Mouse (Mus musculus) lung, postnatal 0 days (tissue): ENCODE data around the gene Slc26a1. TPM values are rescaled to one million over a fixed set of nuclear protein-coding genes. Genes with fewer than 3 reads are reported as not detected.

Experiments
- ATAC-seq: fragments of 200-750 bp; cut with Nextera tagmentation; 2 replicates; pipeline ENCODE4 v1.8.0; 2017; ENCODE audit warnings: moderate library complexity
- DNase-seq: peaks from one replicate; pipeline ENCODE4 v3.0.0-alpha.2; 2016; ENCODE audit warnings: low spot score
- H3K27ac ChIP-seq: fragments of 300-500 bp; sonication (generic); 2 replicates; pipeline ENCODE4 v1.5.1; 2014; ENCODE audit warnings: antibody characterized with exemption, mild to moderate bottlenecking, low read length, mixed read lengths
- H3K27me3 ChIP-seq: fragments of 300-500 bp; sonication (generic); replicated peaks from 2 replicates; pipeline ENCODE4 v1.6.1; 2014; ENCODE audit warnings: low read length, mixed read lengths; ENCODE audit not compliant: insufficient read depth
- H3K36me3 ChIP-seq: fragments of 300-500 bp; sonication (generic); 2 replicates; pipeline ENCODE4 v1.6.1; 2014; ENCODE audit warnings: low read length, mixed read lengths; ENCODE audit not compliant: insufficient read depth
- H3K4me1 ChIP-seq: fragments of 300-500 bp; sonication (generic); 2 replicates; pipeline ENCODE4 v1.6.1; 2014; ENCODE audit warnings: antibody characterized with exemption, low read depth, low read length, mixed read lengths; ENCODE audit not compliant: insufficient read depth
- H3K4me2 ChIP-seq: fragments of 300-500 bp; sonication (generic); replicated peaks from 2 replicates; pipeline ENCODE4 v1.6.1; 2014; ENCODE audit warnings: low read depth, mild to moderate bottlenecking, low read length, moderate library complexity, mixed read lengths
- H3K4me3 ChIP-seq: fragments of 300-500 bp; sonication (generic); 2 replicates; pipeline ENCODE4 v1.5.1; 2014; ENCODE audit warnings: low read depth, low read length
- H3K9ac ChIP-seq: fragments of 300-500 bp; sonication (generic); replicated peaks from 2 replicates; pipeline ENCODE4 v1.6.1; 2014; ENCODE audit warnings: low read depth, mild to moderate bottlenecking
- H3K9me3 ChIP-seq: fragments of 300-500 bp; sonication (generic); 2 replicates; pipeline ENCODE4 v1.6.1; 2016; ENCODE audit warnings: low read length, mixed read lengths
- CTCF ChIP-seq: IDR thresholded peaks from 2 replicates; pipeline ENCODE4 v1.5.1; 2016; ENCODE audit warnings: antibody characterized with exemption, mild to moderate bottlenecking
- EP300 ChIP-seq: IDR thresholded peaks from 2 replicates; pipeline ENCODE4 v1.6.1; 2016; ENCODE audit warnings: antibody characterized with exemption, mild to moderate bottlenecking, control low read depth
- WGBS: fragments of 180-500 bp; shearing (Covaris S2); extraction: QIAGEN DNeasy Blood & Tissue Kit; methylation state at CpG from one replicate; pipeline ENCODE4 v1.1.7; 2014; 5-methylcytosine and 5-hydroxymethylcytosine counted together
- polyA plus RNA-seq: library from polyadenylated mRNA; unstranded; fragments of >200 nt; fragmentation: Nextera tagmentation; extraction: Ambion mirVana; gene quantifications from 2 replicates; pipeline ENCODE4 v1.2.1, GENCODE M21; 2015

The Slc26a1 gene
- polyA plus RNA-seq = 0.10 and 0.19 TPM in 2 replicates

GRCm38 (mm10) chr5:108675251-108675816, at the start of gene Slc26a1:
Gene Slc26a1, minus strand, starts transcription at chr5:108675569.
- H3K27me3 ChIP-seq = no peaks in the 10 kb centered on the region
- no peaks in the 10 kb centered on the region for H3K9me3 ChIP-seq
- no peak within 1 kb of the TSS for H3K4me2 ChIP-seq
- no peak for TF ChIP-seq EP300
- TF ChIP-seq CTCF = no peak
- no peak within 1 kb of the TSS for H3K4me3 ChIP-seq
- ATAC-seq = no peak
- no peak within 1 kb of the TSS for H3K27ac ChIP-seq
- 59% methylated on average over 9 of the region's 9 CpGs for WGBS
- H3K9ac ChIP-seq = no peak within 1 kb of the TSS
- DNase-seq = no peak
- peaks cover 10% of the 10 kb centered on the region for H3K36me3 ChIP-seq
- H3K4me1 ChIP-seq = peaks cover 9% of the 10 kb centered on the region; the same call in 1 of the 2 replicates

GRCm38 (mm10) chr5:108724006-108724405, 48.6 kb upstream of the Slc26a1 start:
- H3K9me3 ChIP-seq = no peaks in the 10 kb centered on the region
- 32% methylated on average over 2 of the region's 2 CpGs for WGBS
- no peaks in the 10 kb centered on the region for H3K27me3 ChIP-seq
- no peak overlapping the region for H3K4me2 ChIP-seq
- no peak overlapping the region for H3K4me3 ChIP-seq
- DNase-seq = peak; percentile 39
- no peaks in the 10 kb centered on the region for H3K4me1 ChIP-seq
- ATAC-seq = peak; percentile 63
- no peaks in the 10 kb centered on the region for H3K36me3 ChIP-seq
- no peak overlapping the region for H3K9ac ChIP-seq
- TF ChIP-seq CTCF (no peak), EP300 (no peak)
- H3K27ac ChIP-seq = no peak overlapping the region

- no peak for ATAC-seq
- Histone ChIP-seq H3K9me3 (no peaks in the 10 kb centered on the region), H3K36me3 (no peaks in the 10 kb centered on the region), H3K27ac (no peak overlapping the region), H3K4me1 (no peaks in the 10 kb centered on the region), H3K4me2 (no peak overlapping the region), H3K27me3 (no peaks in the 10 kb centered on the region), H3K9ac (no peak overlapping the region), H3K4me3 (no peak overlapping the region)
- TF ChIP-seq CTCF (peak; percentile 49), EP300 (no peak)
- no peak for DNase-seq
- 47% methylated on average over 7 of the region's 7 CpGs for WGBS
These were observed 44.4 kb upstream of the Slc26a1 start for GRCm38 (mm10) chr5:108719761-108720160.

GRCm38 (mm10) chr5:108718051-108718450, 42.7 kb upstream of the Slc26a1 start:
- H3K4me2 ChIP-seq = no peak overlapping the region
- no peak overlapping the region for H3K4me3 ChIP-seq
- H3K27ac ChIP-seq = no peak overlapping the region
- DNase-seq (no peak), ATAC-seq (no peak)
- no peaks in the 10 kb centered on the region for H3K27me3 ChIP-seq
- WGBS = 46% methylated on average over 4 of the region's 4 CpGs
- no peaks in the 10 kb centered on the region for H3K4me1 ChIP-seq
- no peak overlapping the region for H3K9ac ChIP-seq
- H3K9me3 ChIP-seq = no peaks in the 10 kb centered on the region
- no peak for TF ChIP-seq CTCF
- no peaks in the 10 kb centered on the region for H3K36me3 ChIP-seq

GRCm38 (mm10) chr5:108715974-108716373, 40.6 kb upstream of the Slc26a1 start:
- TF ChIP-seq CTCF (no peak), EP300 (no peak)
- ATAC-seq (no peak), DNase-seq (no peak)
- H3K27me3 ChIP-seq = no peaks in the 10 kb centered on the region
- H3K4me2 ChIP-seq = no peak overlapping the region
- no peak overlapping the region for H3K4me3 ChIP-seq
- H3K9me3 ChIP-seq = no peaks in the 10 kb centered on the region
- no peak overlapping the region for H3K27ac ChIP-seq
- 58% methylated on average over 1 of the region's 1 CpGs for WGBS
- H3K4me1 ChIP-seq = no peaks in the 10 kb centered on the region
- no peaks in the 10 kb centered on the region for H3K36me3 ChIP-seq
- no peak overlapping the region for H3K9ac ChIP-seq

GRCm38 (mm10) chr5:108714149-108714548, 38.8 kb upstream of the Slc26a1 start:
- Histone ChIP-seq H3K36me3 (no peaks in the 10 kb centered on the region), H3K4me2 (no peak overlapping the region), H3K9ac (no peak overlapping the region), H3K9me3 (no peaks in the 10 kb centered on the region), H3K4me1 (no peaks in the 10 kb centered on the region), H3K27me3 (no peaks in the 10 kb centered on the region), H3K4me3 (no peak overlapping the region), H3K27ac (no peak overlapping the region)
- DNase-seq = peak; percentile 21
- ATAC-seq = peak; percentile 60
- TF ChIP-seq CTCF (no peak), EP300 (no peak)
- WGBS = 36% methylated on average over 6 of the region's 6 CpGs

- H3K27me3 ChIP-seq = no peaks in the 10 kb centered on the region
- DNase-seq (no peak), ATAC-seq (peak; percentile 8; the same call in 1 of the 2 replicates)
- no peak overlapping the region for H3K4me3 ChIP-seq
- no peaks in the 10 kb centered on the region for H3K4me1 ChIP-seq
- no peak overlapping the region for H3K27ac ChIP-seq
- H3K9ac ChIP-seq = no peak overlapping the region
- H3K4me2 ChIP-seq = no peak overlapping the region
- no peak for TF ChIP-seq EP300
- no peak for TF ChIP-seq CTCF
- H3K36me3 ChIP-seq = no peaks in the 10 kb centered on the region
- H3K9me3 ChIP-seq = no peaks in the 10 kb centered on the region
These were observed 38.3 kb upstream of the Slc26a1 start for GRCm38 (mm10) chr5:108713691-108714090.
